Mouse (Mus musculus) megakaryocyte, embryonic 14.5 days (primary cell): ENCODE data around the gene Fubp1. TPM values are rescaled to one million over a fixed set of nuclear protein-coding genes. Genes with fewer than 3 reads are reported as not detected.
"Not testable (repeated sequence)": the region's sequence is repeated elsewhere in the genome, so short reads cannot be mapped to it uniquely, and the experiment has no call there.

Source experiments
- H3K27me3 ChIP-seq: replicated peaks from 2 replicates; pipeline ENCODE3; 2012; ENCODE audit warnings: inconsistent platforms
- H3K36me3 ChIP-seq: replicated peaks from 2 replicates; pipeline ENCODE3; 2012; ENCODE audit warnings: low read length, inconsistent platforms, mixed read lengths
- H3K4me1 ChIP-seq: 2 replicates; pipeline ENCODE4 v1.6.1; 2012; ENCODE audit warnings: inconsistent platforms
- H3K4me3 ChIP-seq: replicated peaks from 2 replicates; pipeline ENCODE3; 2012; ENCODE audit warnings: moderate library complexity, mild to moderate bottlenecking, inconsistent platforms
- H3K9me3 ChIP-seq: 2 replicates; pipeline ENCODE4 v1.6.1; 2012; ENCODE audit warnings: inconsistent platforms
- FLI1 ChIP-seq: IDR thresholded peaks from 2 replicates; pipeline ENCODE4 v1.6.1; 2012; ENCODE audit warnings: low read length, inconsistent platforms, mixed read lengths
- GATA1 ChIP-seq: IDR thresholded peaks from 3 replicates; pipeline ENCODE4 v1.6.1; 2012; ENCODE audit warnings: mixed read lengths, low read length, inconsistent platforms, borderline replicate concordance
- polyA plus RNA-seq: library from polyadenylated mRNA; stranded (reverse); fragments of >175 nt; gene quantifications from 2 replicates; pipeline ENCODE4 v1.2.3, GENCODE M21; 2012; ENCODE audit warnings: low replicate concordance; ENCODE audit not compliant: insufficient read depth

The Fubp1 gene
- polyA plus RNA-seq, 1 experiment, result 205 TPM

GRCm38 (mm10) chr3:152191791-152192237 lies 18.4 kb upstream of the Fubp1 start:
- TF ChIP-seq GATA1, result no peak
- TF ChIP-seq FLI1, result no peak
- Histone ChIP-seq H3K4me3 (peak overlapping the region; percentile 95), H3K4me1 (peaks cover 33% of the 10 kb centered on the region), H3K9me3 (no peaks in the 10 kb centered on the region), H3K27me3 (no peaks in the 10 kb centered on the region), H3K36me3 (peaks cover 25% of the 10 kb centered on the region)

DNA sequence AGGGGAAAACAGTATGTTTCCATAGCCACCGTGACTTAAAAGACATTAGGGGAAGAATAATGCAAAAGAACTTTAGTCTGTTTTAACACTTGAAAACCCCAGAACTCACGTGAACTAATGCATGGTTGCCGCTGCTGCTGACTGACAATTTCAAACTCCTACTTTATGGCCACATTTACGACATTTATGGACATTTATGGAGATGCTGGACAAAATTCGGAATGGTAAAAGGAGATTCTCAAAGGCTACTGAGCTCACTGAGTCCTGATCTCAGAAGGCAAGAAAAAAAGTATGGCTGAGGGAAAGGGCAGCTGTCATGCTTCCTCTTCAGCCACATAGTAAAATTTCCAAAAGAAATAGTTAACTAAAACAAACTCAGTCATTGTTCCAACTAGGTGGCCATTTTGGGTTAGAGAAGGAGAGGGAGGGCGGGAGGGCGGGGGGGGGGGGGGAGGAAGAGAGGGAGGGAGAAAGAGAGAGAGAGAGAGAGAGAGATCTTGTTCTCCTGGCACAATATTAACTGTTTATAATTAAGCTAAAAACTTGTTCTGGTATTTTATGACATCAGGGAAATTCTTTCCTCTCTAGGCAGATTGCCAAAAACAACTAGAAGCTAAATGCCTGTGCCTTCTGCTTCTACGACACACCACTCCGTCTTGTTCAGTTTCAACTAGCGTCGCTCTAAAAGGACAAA lies 17.8 kb upstream of the Fubp1 start:
- Histone ChIP-seq H3K4me1 (peaks cover 32% of the 10 kb centered on the region), H3K36me3 (peaks cover 20% of the 10 kb centered on the region), H3K9me3 (no peaks in the 10 kb centered on the region), H3K4me3 (peak overlapping the region; percentile 95), H3K27me3 (no peaks in the 10 kb centered on the region)
- no peak for TF ChIP-seq FLI1
- no peak for TF ChIP-seq GATA1

GRCm38 (mm10) chr3:152193177-152193576 lies 17.0 kb upstream of the Fubp1 start:
- peaks cover 30% of the 10 kb centered on the region for H3K4me1 ChIP-seq
- no peaks in the 10 kb centered on the region for H3K27me3 ChIP-seq
- H3K4me3 ChIP-seq, result peak overlapping the region; percentile 95
- H3K36me3 ChIP-seq, result peaks cover 12% of the 10 kb centered on the region
- TF ChIP-seq FLI1 (no peak), GATA1 (no peak)
- H3K9me3 ChIP-seq, result no peaks in the 10 kb centered on the region

- peaks cover 26% of the 10 kb centered on the region for H3K4me1 ChIP-seq
- no peaks in the 10 kb centered on the region for H3K27me3 ChIP-seq
- H3K36me3 ChIP-seq, result peaks cover 9% of the 10 kb centered on the region
- no peak for TF ChIP-seq GATA1
- TF ChIP-seq FLI1, result no peak
- no peaks in the 10 kb centered on the region for H3K9me3 ChIP-seq
- H3K4me3 ChIP-seq, result peak overlapping the region; percentile 95
These were observed 16.6 kb upstream of the Fubp1 start for GRCm38 (mm10) chr3:152193635-152194097.

- peaks cover 17% of the 10 kb centered on the region for H3K4me1 ChIP-seq
- H3K9me3 ChIP-seq, H3K36me3 ChIP-seq, H3K27me3 ChIP-seq, H3K4me3 ChIP-seq: not testable (repeated sequence)
These were observed 13.0 kb upstream of the Fubp1 start for GRCm38 (mm10) chr3:152197246-152197645.

GRCm38 (mm10) chr3:152199125-152199524 lies 11.1 kb upstream of the Fubp1 start:
- H3K9me3 ChIP-seq, result no peaks in the 10 kb centered on the region
- no peak overlapping the region for H3K4me3 ChIP-seq
- peaks cover 26% of the 10 kb centered on the region for H3K4me1 ChIP-seq

GRCm38 (mm10) chr3:152201181-152201580 lies 9.0 kb upstream of the Fubp1 start:
- H3K9me3 ChIP-seq, result no peaks in the 10 kb centered on the region
- H3K4me1 ChIP-seq, result peaks cover 34% of the 10 kb centered on the region
- H3K4me3 ChIP-seq, result no peak overlapping the region
- no peak for TF ChIP-seq FLI1
- no peaks in the 10 kb centered on the region for H3K27me3 ChIP-seq
- no peaks in the 10 kb centered on the region for H3K36me3 ChIP-seq

More at GRCm38 (mm10) chr3:152199125-152199524, 11.1 kb upstream of the Fubp1 start:
- H3K36me3 ChIP-seq, result no peaks in the 10 kb centered on the region
- no peak for TF ChIP-seq FLI1
- no peaks in the 10 kb centered on the region for H3K27me3 ChIP-seq

GRCm38 (mm10) chr3:152201651-152202050 lies 8.6 kb upstream of the Fubp1 start:
- Histone ChIP-seq H3K4me1 (peaks cover 35% of the 10 kb centered on the region), H3K9me3 (no peaks in the 10 kb centered on the region), H3K27me3 (no peaks in the 10 kb centered on the region), H3K36me3 (no peaks in the 10 kb centered on the region), H3K4me3 (no peak overlapping the region)
- TF ChIP-seq FLI1 (no peak), GATA1 (no peak)

DNA sequence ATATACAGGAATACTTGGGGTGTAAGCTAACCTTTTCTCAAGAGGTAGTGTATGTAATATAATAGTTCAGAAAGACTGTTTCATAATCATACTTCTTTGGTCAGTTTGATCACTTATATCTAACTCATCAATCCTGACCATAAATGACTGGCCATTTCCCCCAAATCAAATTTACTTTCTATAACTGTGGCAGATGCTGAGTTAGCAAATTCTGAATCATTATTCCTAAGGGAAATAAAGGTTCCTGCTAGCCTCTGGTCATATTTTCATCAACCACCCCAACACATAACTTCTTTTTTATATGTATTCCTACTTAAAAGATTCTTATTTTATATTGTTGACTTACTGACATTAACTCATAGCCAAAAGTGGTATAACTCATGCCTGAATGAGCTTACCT lies 7.3 kb upstream of the Fubp1 start:
- Histone ChIP-seq H3K9me3 (no peaks in the 10 kb centered on the region), H3K27me3 (no peaks in the 10 kb centered on the region), H3K4me3 (no peak overlapping the region), H3K36me3 (peaks cover 10% of the 10 kb centered on the region), H3K4me1 (peaks cover 38% of the 10 kb centered on the region)
- TF ChIP-seq GATA1, result no peak
- TF ChIP-seq FLI1, result no peak

DNA sequence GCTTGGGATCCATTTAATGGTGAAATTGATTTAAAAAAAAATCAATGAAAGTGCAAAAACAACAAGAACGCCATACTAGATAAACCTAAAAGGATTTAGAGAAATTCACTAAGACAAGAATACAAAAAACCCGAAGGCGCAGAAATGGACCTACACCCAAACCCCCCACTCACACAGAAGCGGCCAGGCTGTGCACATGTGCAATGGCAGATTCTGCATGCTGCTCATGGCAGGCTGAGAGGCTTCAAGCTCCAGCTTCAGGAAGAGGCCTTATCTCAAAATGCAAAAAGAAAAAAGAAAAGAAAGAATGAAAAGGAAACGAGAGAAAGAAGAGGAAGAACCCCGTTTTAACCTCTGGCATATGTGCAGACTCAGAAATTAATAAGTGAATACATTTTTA lies 6.8 kb upstream of the Fubp1 start:
- Histone ChIP-seq H3K4me3 (no peak overlapping the region), H3K4me1 (peaks cover 42% of the 10 kb centered on the region), H3K27me3 (no peaks in the 10 kb centered on the region), H3K9me3 (no peaks in the 10 kb centered on the region), H3K36me3 (peaks cover 10% of the 10 kb centered on the region)
- TF ChIP-seq GATA1, result no peak
- TF ChIP-seq FLI1, result no peak

DNA sequence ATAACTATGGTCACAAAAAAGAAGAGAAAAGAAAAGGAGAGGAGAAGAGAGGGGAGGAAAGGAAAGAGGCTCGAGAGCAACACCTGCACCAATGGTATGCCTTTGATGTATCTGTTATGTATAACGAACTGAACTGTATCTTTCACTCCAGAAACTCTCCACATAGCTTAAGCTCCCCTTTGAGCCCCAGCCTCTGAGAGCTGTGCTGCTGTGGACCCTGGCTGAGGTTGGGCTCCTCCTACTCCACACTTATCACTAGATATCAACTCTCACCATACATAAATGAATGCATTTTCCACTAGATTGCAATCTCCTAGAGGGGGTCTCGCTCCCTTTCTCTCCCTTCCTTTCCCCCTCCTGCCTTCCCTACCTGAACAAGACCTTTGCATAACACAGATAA lies 6.2 kb upstream of the Fubp1 start:
- H3K36me3 ChIP-seq, result peaks cover 10% of the 10 kb centered on the region

More for the DNA sequence above, 6.2 kb upstream of the Fubp1 start:
- H3K4me1 ChIP-seq, result peaks cover 46% of the 10 kb centered on the region
- TF ChIP-seq GATA1 (no peak), FLI1 (no peak)
- H3K27me3 ChIP-seq, result no peaks in the 10 kb centered on the region
- no peaks in the 10 kb centered on the region for H3K9me3 ChIP-seq
- H3K4me3 ChIP-seq, result no peak overlapping the region
